Mouse (Mus musculus) heart, postnatal 0 days (tissue): ENCODE data around the gene Trak1. TPM values are rescaled to one million over a fixed set of nuclear protein-coding genes. Genes with fewer than 3 reads are reported as not detected.
"Not testable (repeated sequence)": the region's sequence is repeated elsewhere in the genome, so short reads cannot be mapped to it uniquely, and the experiment has no call there.

Experiments used
- ATAC-seq: fragments of 200-750 bp; cut with Nextera tagmentation; 2 replicates; pipeline ENCODE4 v1.8.0; 2017; ENCODE audit warnings: low read depth, moderate number of reproducible peaks, moderate library complexity; ENCODE audit not compliant: insufficient read depth
- DNase-seq: peaks from one replicate; pipeline ENCODE4 v3.0.0-alpha.2; 2016; ENCODE audit warnings: low spot score
- H3K27ac ChIP-seq: fragments of 300-500 bp; sonication (generic); 2 replicates; pipeline ENCODE4 v1.5.1; 2014; ENCODE audit warnings: low read depth, mild to moderate bottlenecking
- H3K27me3 ChIP-seq: fragments of 300-500 bp; sonication (generic); 2 replicates; pipeline ENCODE4 v1.6.1; 2014; ENCODE audit warnings: low read length, mixed read lengths; ENCODE audit not compliant: control insufficient read depth, insufficient read depth
- H3K36me3 ChIP-seq: fragments of 300-500 bp; sonication (generic); replicated peaks from 2 replicates; pipeline ENCODE4 v1.6.1; 2014; ENCODE audit warnings: low read length, mixed read lengths; ENCODE audit not compliant: control insufficient read depth, insufficient read depth
- H3K4me1 ChIP-seq: fragments of 300-500 bp; sonication (generic); 2 replicates; pipeline ENCODE4 v1.6.1; 2014; ENCODE audit warnings: antibody characterized with exemption; ENCODE audit not compliant: control insufficient read depth, insufficient read depth
- H3K4me2 ChIP-seq: fragments of 300-500 bp; sonication (generic); 2 replicates; pipeline ENCODE4 v1.6.1; 2014; ENCODE audit warnings: low read depth, mild to moderate bottlenecking, low read length, moderate library complexity
- H3K4me3 ChIP-seq: fragments of 300-500 bp; sonication (generic); 2 replicates; pipeline ENCODE4 v1.5.1; 2014; ENCODE audit warnings: low read depth, low read length
- H3K9ac ChIP-seq: fragments of 300-500 bp; sonication (generic); replicated peaks from 2 replicates; pipeline ENCODE4 v1.6.1; 2014; ENCODE audit warnings: low read depth, low read length, mixed read lengths
- H3K9me3 ChIP-seq: fragments of 300-500 bp; sonication (generic); replicated peaks from 2 replicates; pipeline ENCODE4 v1.6.1; 2016; ENCODE audit warnings: low read length; ENCODE audit not compliant: control insufficient read depth
- CTCF ChIP-seq: IDR thresholded peaks from 2 replicates; pipeline ENCODE4 v1.5.1; 2016; ENCODE audit warnings: antibody characterized with exemption, control low read depth, low read depth
- EP300 ChIP-seq: IDR thresholded peaks from 2 replicates; pipeline ENCODE4 v1.6.1; 2016; ENCODE audit warnings: antibody characterized with exemption, low read depth
- WGBS: fragments of 180-500 bp; shearing (Covaris S2); extraction: QIAGEN DNeasy Blood & Tissue Kit; methylation state at CpG from one replicate; pipeline ENCODE4 v1.1.7; 2014; 5-methylcytosine and 5-hydroxymethylcytosine counted together
- polyA plus RNA-seq: library from polyadenylated mRNA; unstranded; fragments of >200 nt; fragmentation: Nextera tagmentation; extraction: Ambion mirVana; gene quantifications from 2 replicates; pipeline ENCODE4 v1.2.1, GENCODE M21; 2015
- total RNA-seq: library from RNA; depleted of rRNA; stranded (reverse); fragments of >200 nt; gene quantifications from 2 replicates; pipeline ENCODE4 v1.2.3, GENCODE M21; 2014; ENCODE audit warnings: low replicate concordance

The Trak1 gene
- total and polyA plus RNA-seq, 2 experiments from 2014 or later = 59.3 to 113 TPM

DNA sequence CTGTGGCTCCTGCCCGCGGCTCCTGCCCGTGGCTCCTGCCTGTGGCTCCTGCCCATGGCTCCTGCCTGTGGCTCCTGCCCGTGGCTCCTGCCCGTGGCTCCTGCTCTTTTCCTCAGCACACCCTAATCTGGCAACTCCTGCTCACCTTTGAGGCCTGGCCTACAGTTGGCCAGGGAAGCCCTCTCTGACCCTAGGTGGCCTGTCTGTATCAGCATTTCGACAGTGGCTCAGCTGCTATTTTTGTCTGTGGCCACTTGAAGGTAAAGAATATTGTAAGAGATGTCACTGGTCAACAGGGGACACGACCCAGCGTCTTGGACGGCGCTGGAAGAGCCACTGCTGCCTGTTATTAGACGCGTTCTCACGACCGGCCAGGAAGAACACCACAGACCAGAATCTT is 24.7 kb downstream of the Trak1 start:
- H3K27ac ChIP-seq = peak overlapping the region; percentile 89
- DNase-seq = no peak
- ATAC-seq = peak; percentile 60
- H3K9ac ChIP-seq = 0 out of 2 replicates have a peak overlapping the region, but pooled peaks have one; percentile 7
- H3K4me2 ChIP-seq = no peak overlapping the region
- H3K36me3 ChIP-seq = 0 out of 2 replicates have a peak, but pooled peaks cover 4% of the 10 kb centered on the region
- H3K4me3 ChIP-seq = no peak overlapping the region
- H3K27me3 ChIP-seq = no peaks in the 10 kb centered on the region
- 61% methylated on average over 14 of the region's 14 CpGs for WGBS
- H3K4me1 ChIP-seq = peaks cover 25% of the 10 kb centered on the region
- H3K9me3 ChIP-seq = no peaks in the 10 kb centered on the region
- TF ChIP-seq EP300 (0 out of 2 replicates have a peak, but pooled peaks have one; percentile 18), CTCF (no peak)

DNA sequence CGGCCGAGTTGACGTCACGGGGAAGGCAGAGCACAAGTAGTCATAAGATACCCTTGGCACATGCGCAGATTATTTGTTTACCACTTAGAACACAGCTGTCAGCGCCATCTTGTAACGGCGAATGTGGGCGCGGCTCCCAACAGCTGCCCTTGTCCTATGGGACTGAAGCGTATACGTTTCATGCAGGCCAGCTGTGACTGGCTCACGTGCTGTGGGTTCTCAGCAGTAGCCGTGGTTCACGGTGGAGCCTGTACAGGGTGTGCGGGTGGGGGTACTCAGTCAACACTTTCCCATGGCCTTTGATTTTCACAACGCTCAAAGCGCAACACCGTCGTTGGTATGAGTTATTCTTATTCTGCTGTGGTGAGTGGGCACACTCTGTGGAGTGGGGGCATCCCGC is 31.0 kb downstream of the Trak1 start:
- not testable (repeated sequence) for H3K9me3 ChIP-seq, H3K4me2 ChIP-seq, H3K36me3 ChIP-seq, ATAC-seq, H3K9ac ChIP-seq, H3K4me3 ChIP-seq, H3K27me3 ChIP-seq, DNase-seq
- peak overlapping the region; percentile 99 for H3K27ac ChIP-seq
- peaks cover 43% of the 10 kb centered on the region for H3K4me1 ChIP-seq
- 90% methylated on average over 16 of the region's 21 CpGs for WGBS

DNA sequence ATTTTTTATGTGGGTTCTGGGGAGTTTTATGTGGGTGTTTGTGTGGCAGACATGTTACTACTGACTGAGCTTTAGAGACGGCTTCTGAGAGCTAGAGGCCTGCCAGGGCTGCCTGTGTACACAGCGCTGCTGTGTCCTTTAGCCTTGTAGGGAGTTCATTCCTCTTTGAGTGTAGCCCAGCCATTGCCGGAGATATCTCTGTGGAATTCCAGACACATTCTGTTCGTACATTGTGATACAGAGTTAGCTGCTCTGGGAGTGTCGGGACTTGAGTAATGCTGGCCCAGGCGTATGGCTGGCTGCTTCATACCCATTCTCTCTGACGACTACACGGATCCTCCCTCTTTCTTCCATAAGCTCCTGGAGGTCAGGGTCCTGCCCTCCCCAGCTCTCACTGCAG is 31.9 kb downstream of the Trak1 start:
- 18% methylated on average over 8 of the region's 8 CpGs for WGBS

DNA sequence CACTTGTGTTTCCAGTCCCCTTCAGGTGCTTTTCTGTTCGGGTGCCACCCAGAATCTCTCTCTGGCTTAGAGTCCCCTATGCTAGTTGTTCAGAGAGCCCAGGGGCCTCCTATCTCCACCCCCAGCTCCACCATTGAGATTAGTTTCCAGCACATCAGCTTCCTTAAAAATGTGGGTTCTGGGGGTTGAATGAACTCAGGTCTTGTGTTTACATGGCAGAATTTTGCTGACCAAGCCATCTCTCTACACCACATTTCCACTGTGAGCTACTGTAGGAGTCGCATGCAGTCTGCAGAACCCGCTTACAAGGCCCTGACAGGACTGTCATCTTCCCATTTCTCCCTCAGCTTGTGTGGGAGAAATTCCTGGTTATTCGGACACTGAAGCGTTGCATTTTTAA is 32.8 kb downstream of the Trak1 start:
- ATAC-seq (no peak), DNase-seq (no peak)
- peak overlapping the region; percentile 99 for H3K27ac ChIP-seq
- 0 out of 2 replicates have a peak, but pooled peaks cover 4% of the 10 kb centered on the region for H3K36me3 ChIP-seq
- no peaks in the 10 kb centered on the region for H3K27me3 ChIP-seq
- H3K9me3 ChIP-seq = no peaks in the 10 kb centered on the region
- no peak overlapping the region for H3K4me2 ChIP-seq
- TF ChIP-seq CTCF (no peak), EP300 (no peak)
- H3K4me3 ChIP-seq = no peak overlapping the region
- peaks cover 61% of the 10 kb centered on the region for H3K4me1 ChIP-seq
- WGBS = 83% methylated on average over 5 of the region's 5 CpGs
- no peak overlapping the region for H3K9ac ChIP-seq

More for the DNA sequence above, 31.9 kb downstream of the Trak1 start:
- peak overlapping the region; percentile 99 for H3K27ac ChIP-seq
- no peaks in the 10 kb centered on the region for H3K27me3 ChIP-seq
- no peaks in the 10 kb centered on the region for H3K9me3 ChIP-seq
- H3K4me1 ChIP-seq = peaks cover 52% of the 10 kb centered on the region
- H3K9ac ChIP-seq = 0 out of 2 replicates have a peak overlapping the region, but pooled peaks have one; percentile 7
- peak; percentile 91 for ATAC-seq
- H3K36me3 ChIP-seq = 0 out of 2 replicates have a peak, but pooled peaks cover 4% of the 10 kb centered on the region
- no peak overlapping the region for H3K4me3 ChIP-seq
- DNase-seq = peak; percentile 91
- no peak for TF ChIP-seq CTCF
- peak; percentile 74 for TF ChIP-seq EP300
- H3K4me2 ChIP-seq = no peak overlapping the region

DNA sequence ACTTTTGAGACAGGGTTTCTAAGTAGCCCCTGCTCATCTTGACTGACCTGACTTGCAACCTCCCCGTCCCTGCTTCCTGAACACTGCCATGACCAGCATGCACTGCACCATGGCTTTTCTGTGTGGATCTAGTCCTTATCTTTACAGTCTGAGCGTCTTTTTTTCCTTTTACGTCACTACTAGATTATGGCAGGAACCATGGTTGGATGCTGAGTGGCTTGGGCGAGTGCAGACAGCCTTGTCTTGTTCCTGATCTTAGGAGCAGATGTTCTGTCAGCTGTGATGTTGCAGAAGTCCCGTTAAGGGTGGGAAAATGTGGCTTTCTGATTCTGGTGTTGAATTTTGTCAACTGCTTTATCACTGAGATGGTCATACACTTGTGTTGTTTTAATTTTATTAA is 34.1 kb downstream of the Trak1 start:
- DNase-seq (no peak), ATAC-seq (0 out of 2 replicates have a peak, but pooled peaks have one; percentile 7)
- H3K27me3 ChIP-seq = no peaks in the 10 kb centered on the region
- H3K9me3 ChIP-seq = no peaks in the 10 kb centered on the region
- peaks cover 72% of the 10 kb centered on the region for H3K4me1 ChIP-seq
- 4% methylated on average over 5 of the region's 5 CpGs for WGBS
- H3K4me3 ChIP-seq = no peak overlapping the region
- peak overlapping the region; percentile 99 for H3K27ac ChIP-seq
- TF ChIP-seq EP300 = no peak; the same call in 1 of the 2 replicates
- TF ChIP-seq CTCF = no peak
- H3K36me3 ChIP-seq = 0 out of 2 replicates have a peak, but pooled peaks cover 4% of the 10 kb centered on the region
- H3K4me2 ChIP-seq = peak overlapping the region; percentile 32; the same call in 1 of the 2 replicates
- peak overlapping the region; percentile 28; the same call in 1 of the 2 replicates for H3K9ac ChIP-seq
